Mouse (Mus musculus) bone marrow macrophage, adult 2 months (primary cell): ENCODE data around the gene Zfp964.
"Not testable (repeated sequence)": the region's sequence is repeated elsewhere in the genome, so short reads cannot be mapped to it uniquely, and the experiment has no call there.

Experiments
- CTCF ChIP-seq: IDR thresholded peaks from 2 replicates; pipeline ENCODE4 v1.5.1; 2012; ENCODE audit warnings: low read depth, mild to moderate bottlenecking, low read length, moderate library complexity
- POLR2A ChIP-seq: IDR thresholded peaks from 2 replicates; pipeline ENCODE4 v1.6.1; 2012; ENCODE audit warnings: mild to moderate bottlenecking, low read depth, low read length, borderline replicate concordance

DNA sequence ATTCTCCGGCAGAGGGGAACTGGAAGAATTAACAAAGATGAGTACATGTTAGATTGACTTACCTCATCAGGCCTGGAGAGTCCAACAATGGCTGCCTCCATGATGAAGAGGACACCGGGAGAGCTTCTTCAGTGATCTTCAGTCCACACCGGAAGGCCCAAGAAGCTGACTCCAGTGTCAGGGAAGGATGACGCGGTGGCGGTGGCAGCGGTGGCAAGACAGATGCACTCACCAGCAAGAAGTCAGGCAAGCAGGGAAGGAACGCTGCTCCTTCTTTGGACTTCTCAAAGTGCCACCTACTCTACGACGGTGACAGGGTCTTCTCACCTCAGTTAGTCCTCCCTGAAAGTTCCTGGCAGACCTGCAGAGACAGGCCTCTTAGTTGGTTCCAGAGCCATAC lies 56.3 kb downstream of the Zfp964 start, which contains the start of gene Zfp869:
- not testable (repeated sequence) for TF ChIP-seq POLR2A, CTCF
